Mouse (Mus musculus) lung, postnatal 0 days (tissue): ENCODE measurements around the gene Gtf2h1.

Experiments used
- CTCF ChIP-seq: IDR thresholded peaks from 2 replicates; pipeline ENCODE4 v1.5.1; 2016; ENCODE audit warnings: antibody characterized with exemption, mild to moderate bottlenecking
- EP300 ChIP-seq: IDR thresholded peaks from 2 replicates; pipeline ENCODE4 v1.6.1; 2016; ENCODE audit warnings: antibody characterized with exemption, mild to moderate bottlenecking, control low read depth

DNA sequence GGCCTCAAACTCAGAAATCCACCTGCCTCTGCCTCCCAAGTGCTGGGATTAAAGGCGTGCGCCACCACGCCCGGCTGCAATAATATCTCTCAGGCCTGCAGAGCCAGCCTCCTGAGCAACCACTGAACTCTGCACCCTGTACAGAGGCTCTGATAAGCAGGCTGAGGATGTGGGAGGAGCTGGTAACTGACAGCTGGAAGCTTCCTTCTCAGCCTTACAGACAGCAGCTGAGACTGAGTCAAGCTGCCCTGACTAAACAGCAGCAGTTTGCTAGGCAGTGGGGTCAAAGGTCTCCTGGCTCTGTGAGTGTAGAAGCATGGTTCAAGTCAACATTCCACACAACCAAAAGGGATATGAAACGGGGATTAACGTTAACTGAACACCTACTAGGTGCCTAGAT lies 37.4 kb downstream of the Gtf2h1 start:
- TF ChIP-seq EP300 (no peak), CTCF (no peak)
